Mouse (Mus musculus): ENCODE data around the gene Timp1.
A peak's percentile ranks its signal among the peaks of the same experiment; 100 is the strongest.

- TF ChIP-seq CEBPB (IDR thresholded peaks at IDR 0.05; ENCODE audit: insufficient read depth, poor library complexity, severe bottlenecking) = no peak
- no peak for TF ChIP-seq POLR2A (IDR thresholded peaks at IDR 0.05; ENCODE audit: insufficient read length, low read depth)
- TF ChIP-seq E2F4 (IDR thresholded peaks at IDR 0.05; ENCODE audit: insufficient read depth) = no peak
- TF ChIP-seq REST (IDR thresholded peaks at IDR 0.05; ENCODE audit: insufficient read depth, insufficient read length) = no peak
- TF ChIP-seq USF1 (IDR thresholded peaks at IDR 0.05; ENCODE audit: low read depth) = no peak
- TF ChIP-seq TCF12 (IDR thresholded peaks at IDR 0.05; ENCODE audit: insufficient read depth, poor library complexity, severe bottlenecking) = no peak
- no peak for TF ChIP-seq MAX (IDR thresholded peaks at IDR 0.05; ENCODE audit: low read depth)
- peak; percentile 10 for TF ChIP-seq POLR2AphosphoS2 (IDR thresholded peaks at IDR 0.05; ENCODE audit: insufficient read length, low read depth)
- TF ChIP-seq TCF3 (IDR thresholded peaks at IDR 0.05; ENCODE audit: insufficient read length, low read depth) = no peak
- no peak for TF ChIP-seq SRF (IDR thresholded peaks at IDR 0.05; ENCODE audit: control insufficient read depth, insufficient read length, low read depth)
- TF ChIP-seq MYOG (IDR thresholded peaks at IDR 0.05; ENCODE audit: control insufficient read depth in 1 of 3, insufficient read depth in 1 of 3, insufficient read length in 2 of 3, low read depth in 2 of 3) = no peak
- no peak for TF ChIP-seq MYOD1 (IDR thresholded peaks at IDR 0.05; ENCODE audit: control insufficient read depth in 1 of 3, insufficient read length in 2 of 3, low read depth in 2 of 3)
Observed at GRCm38 (mm10) chrX:20862105-20863065, 7.6 kb upstream of the Timp1 start.

All from myocyte (in vitro differentiated cells).